Mouse (Mus musculus) lung, adult 2 months (tissue): ENCODE results near the gene Dpf1.

Experiments
- CTCF ChIP-seq: fragments of 200-500 bp; IDR thresholded peaks from 2 replicates; pipeline ENCODE4 v1.5.1; 2011; ENCODE audit warnings: mild to moderate bottlenecking, low read length, control low read depth; ENCODE audit not compliant: insufficient read depth
- POLR2A ChIP-seq: fragments of 200-500 bp; IDR thresholded peaks from 2 replicates; pipeline ENCODE4 v1.6.1; 2011; ENCODE audit warnings: low read depth, mild to moderate bottlenecking, control low read depth, low read length, borderline replicate concordance; ENCODE audit errors: extremely low read depth

DNA sequence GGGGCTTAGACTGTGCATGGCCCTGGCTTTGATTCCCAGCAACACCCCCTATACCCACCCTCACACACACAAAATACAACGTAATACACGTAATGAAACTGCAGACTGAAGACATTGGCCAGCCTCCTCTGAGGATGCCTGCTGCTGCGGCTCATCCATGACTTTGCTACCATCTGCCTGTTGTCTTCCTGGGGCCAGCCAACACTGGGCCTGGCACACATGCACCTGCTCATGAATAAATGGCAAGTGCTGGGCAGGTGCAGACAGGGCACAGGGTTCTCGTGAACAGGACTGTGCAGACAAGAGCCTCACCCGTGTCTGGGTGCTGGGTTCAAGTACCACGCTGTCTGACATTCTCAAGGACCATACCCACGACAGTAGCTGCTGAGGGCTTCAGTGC lies 40.0 kb downstream of the Dpf1 start:
- TF ChIP-seq POLR2A (no peak), CTCF (no peak)
